Mouse (Mus musculus) c-Kit-negative CD71-positive TER-119-positive erythroid progenitor cells, embryonic 14.5 days (primary cell): ENCODE measurements around the gene Gapdhs.
"Not testable (repeated sequence)": the region's sequence is repeated elsewhere in the genome, so short reads cannot be mapped to it uniquely, and the experiment has no call there.

Source experiments
- DNase-seq: peaks from one replicate; pipeline ENCODE4 v3.0.0-alpha.2; 2013; ENCODE audit warnings: low read depth, low spot score

Gene Gapdhs

DNA sequence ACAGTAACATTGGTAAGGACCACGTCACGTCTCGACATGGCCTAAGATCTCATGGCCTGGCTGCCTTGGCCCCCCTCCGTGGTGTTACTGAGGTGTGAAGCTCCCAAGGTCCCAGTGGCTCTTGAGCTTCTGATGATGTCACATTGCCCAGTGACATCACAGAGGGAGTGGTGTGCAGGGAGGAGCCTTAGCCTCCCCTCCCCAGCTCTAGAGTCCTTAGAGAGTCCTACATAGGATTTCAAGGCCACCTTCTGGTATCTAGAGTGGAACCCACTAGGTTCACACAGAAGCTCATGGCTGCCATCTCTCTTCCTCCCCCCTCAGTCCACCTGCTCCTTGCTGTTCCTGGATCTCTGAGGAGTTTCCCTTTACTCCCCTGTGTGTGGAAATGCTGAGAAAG is at the start of gene Gapdhs:
Gapdhs (minus strand) TSS at position 65 of the 400 bp plus-strand sequence.
- DNase-seq: not testable (repeated sequence)

DNA sequence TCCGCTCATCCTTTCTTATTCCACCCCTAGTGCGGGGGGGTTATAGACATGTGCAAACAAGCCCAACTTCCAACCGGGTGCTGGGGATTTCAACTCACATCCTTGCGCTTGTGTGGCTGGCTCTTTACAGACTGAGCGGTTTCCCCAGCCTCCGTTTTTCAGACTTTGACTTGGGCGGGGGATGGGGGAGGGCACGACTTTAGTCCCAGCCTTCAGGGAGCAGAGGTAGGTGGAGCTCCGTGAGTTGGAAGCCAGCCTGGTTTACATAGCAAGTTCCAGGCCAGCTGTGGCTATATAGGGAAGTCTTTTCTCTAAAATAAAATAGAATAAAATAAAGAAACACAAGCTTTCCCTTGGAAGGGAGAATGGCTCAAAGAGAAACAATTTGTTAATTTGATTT is 48.4 kb upstream of the Gapdhs start:
- DNase-seq: no peak

DNA sequence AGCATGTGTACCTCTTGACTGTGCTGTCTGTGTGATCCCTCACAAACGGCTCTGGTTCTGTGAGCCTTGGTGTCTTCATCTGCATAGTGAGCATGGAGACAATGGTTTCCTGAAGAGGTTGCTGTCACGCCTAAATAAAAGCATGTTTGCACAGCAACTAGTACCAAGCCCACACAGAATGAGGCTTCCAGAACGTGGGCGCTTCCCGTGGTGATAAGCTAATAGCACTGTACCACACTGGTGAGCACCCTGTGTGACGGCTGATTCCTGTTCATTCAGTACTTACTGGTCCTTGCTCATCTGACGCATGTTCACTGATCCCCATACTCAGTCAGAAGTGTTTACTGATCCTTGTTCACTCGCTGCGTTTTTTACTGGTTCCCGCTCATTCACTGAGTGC is 46.7 kb upstream of the Gapdhs start:
- DNase-seq: no peak

DNA sequence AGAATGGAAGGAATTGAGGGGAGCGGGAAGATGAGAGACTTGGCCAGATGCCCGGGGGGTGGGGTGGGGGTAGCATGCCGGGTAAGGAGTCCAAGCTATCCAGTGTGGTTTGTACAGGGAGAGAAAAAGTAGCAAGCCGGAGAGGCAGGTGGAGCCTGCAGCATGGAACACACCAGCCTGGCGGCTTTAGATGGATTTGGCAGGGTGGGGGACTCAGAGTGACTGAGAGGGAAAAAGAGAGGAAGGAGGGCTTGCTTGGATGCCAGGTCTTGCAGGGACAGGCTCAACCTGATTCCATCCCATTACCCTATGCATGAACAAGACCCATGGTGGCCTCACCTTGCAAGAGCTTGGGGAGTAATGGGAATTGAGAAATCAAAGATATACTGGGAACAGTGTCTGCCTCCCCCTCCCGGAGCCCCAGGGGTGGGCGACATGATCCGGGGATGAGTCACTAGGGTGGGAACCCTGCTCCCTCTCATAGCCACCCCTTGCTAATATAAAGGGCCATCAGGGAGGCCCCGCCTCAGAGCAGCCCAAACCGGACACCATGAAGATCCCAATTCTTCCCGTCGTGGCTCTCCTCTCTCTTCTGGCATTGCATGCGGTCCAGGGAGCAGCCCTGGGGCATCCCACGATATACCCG is 44.0 kb upstream of the Gapdhs start, which contains the start of gene Krtdap:
Krtdap (plus strand) TSS at position 520 of the 646 bp plus-strand sequence.
- no peak for DNase-seq

DNA sequence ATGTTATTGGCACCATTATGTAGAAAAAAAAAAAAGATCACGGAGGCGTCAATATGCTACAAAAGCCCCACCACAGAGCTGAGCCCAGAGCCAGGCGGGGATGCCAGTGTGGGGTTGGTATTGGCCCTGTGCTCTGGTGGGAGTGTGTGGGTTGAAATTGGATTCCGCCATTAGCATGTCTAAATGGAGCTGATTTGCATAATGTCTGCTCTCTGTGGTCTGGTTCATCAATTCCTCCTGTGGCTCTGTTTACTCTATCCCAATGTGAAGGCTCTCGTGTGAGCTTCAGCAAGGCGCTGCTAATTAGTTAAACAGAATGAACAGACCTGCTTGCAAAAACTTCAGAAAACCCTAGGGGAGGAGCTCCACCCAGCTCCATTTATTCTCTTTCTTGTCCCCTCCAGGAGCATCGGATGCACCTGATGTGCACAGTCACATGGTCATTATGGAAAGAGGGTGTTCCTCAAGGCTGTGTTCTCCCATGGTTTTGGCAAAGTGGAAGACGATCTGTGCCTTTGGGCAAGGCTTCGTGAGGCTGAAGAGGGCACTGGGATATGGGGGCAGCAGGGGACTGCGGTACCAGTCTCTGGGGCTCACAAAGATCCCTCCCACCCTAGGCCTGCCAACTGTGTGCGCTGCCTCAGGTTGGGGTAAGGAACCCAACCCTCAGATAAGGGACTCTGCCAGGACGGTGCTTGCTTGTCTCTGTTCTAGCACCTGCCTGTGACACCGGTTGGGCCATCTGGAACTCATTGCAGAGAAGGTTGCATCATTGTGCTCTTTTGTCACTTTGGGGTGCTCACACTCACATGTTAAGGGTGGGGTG is 42.5 kb upstream of the Gapdhs start:
- DNase-seq: no peak

DNA sequence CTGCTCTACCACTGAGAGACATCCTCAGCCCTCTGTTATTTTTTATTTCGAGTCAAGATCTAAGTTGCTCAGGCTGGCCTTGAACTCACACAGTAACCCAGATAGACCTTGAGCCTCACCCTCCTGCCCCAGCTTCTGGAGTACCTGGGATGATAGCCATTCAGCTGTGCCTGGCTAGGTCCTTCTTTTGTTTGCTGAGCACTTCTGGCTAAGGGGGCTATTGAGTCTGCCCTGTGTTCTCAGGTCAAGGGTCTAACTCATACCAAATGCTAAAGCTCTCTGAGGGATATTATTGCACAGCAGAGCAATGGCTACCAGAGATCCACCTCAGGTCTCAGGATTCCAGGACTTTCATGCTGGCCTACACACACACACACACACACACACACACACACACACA is 41.7 kb upstream of the Gapdhs start:
- no peak for DNase-seq

DNA sequence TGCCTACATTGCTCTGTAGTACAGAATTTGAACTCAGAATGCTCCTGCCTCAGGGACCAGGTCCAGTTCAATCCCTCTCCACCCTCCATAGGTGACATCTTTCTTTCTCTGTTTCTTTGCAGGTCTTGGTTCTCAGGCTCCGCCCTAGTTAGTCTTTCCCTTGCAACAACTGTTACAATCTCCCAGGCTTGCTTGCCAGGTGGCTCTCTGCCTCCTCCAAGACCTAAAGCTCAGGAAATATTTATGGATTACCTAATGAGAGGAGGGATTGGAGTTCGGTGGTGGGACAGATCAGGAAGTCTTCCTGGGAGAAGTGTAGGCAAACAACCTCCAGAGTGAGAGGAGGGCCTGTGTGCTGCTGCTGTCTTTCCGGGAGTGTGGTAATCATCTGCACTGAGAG is 39.2 kb upstream of the Gapdhs start:
- DNase-seq: no peak

DNA sequence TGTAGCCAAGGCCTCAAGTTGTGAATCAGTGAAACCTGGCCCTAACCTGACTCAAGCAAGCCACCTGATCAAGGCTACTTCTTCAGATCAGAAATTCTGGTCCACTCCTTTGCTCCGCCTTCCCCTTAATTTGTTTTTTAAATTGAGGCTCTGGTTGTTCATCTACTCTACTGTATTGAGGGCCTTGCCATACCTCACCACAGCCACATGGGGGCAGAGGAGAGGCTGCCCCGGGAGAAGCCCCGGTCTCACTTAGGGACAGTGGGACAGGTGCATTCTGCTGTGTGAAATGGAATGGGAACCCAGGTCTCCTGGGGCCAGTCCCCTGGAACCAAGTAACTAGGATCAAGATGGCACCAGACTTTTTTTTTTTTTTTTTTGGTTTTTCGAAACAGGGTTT is 38.3 kb upstream of the Gapdhs start:
- no peak for DNase-seq

DNA sequence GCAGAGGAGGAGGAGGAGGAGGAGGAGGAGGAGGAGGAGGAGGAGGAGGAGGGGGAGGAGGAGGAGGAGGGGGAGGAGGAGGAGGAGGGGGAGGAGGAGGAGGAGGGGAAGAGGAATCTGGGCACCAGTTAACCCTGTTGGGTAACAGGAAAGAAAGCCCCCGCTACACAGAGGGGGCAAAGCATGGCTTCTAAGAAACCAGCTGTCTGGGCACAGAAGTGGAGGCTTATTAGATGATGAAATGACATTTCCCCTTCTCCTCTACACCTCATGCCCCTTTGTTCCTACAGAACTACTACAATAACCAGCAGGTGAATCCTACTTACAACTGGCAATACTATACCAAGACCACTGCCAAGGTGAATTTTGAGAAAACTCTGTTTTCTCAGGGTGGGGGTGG is 34.4 kb upstream of the Gapdhs start:
- DNase-seq: no peak

DNA sequence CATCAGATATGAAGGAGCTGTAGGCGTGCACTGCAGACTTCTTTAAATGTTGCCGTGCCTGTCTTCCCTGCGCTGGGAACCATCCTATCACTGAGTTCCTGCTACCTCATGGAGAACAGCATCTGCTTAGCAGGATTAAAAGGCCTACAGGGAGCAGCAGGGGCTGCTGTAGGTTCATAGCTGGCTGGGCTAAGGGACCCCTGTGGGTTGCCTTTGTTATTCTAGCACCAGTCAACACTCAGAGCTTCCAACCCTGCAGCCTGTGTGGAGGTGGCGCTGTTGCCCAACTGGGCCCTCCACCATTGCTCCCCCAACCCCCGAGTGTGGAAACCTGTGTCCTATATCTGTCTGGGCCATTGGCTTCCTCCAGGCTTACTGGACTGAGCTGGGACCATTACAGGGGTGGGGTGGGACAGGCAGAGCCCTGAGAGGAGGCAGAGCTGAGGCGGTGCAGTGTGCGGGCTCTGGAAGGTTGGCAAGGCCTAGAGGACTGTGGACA is 33.6 kb upstream of the Gapdhs start:
- no peak for DNase-seq

DNA sequence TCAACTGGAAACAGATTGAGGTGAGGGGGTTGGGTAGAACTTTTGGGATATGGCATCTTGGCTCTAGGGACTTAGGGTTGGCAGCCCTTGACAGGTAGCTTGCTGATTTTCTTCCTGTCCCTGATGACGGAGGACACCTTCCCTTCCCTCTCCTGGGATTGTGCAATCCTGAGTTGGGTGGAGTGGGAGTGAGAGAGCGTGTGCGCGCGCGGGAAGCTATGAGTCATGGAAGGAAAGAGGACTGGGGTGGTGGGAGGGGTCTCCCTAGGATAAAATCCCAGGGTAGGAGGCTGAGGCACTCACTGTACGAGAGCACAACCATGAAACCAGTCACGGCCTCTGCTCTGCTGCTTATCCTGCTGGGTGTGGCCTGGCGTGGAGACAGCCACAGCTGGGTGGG is 32.6 kb upstream of the Gapdhs start:
- DNase-seq: no peak

DNA sequence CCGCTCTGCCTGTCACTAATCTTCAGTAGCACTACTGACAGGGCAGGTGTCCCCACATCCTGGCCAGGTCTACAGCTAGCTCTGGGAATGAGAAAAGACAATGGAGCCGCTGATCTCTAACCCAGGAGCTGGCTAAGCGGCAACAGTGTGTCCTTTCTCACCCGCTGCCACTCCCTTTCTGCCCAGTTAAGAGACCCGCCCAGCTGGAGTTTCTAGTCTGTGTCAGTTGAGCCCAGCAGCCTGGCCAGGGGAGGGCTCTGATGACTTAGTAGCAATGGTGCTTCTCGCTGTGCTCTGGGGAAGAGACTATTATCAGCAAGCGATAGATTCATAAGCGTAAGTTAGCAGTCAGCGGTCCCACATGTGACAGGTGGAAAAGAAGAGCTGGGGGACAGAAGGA is 25.8 kb upstream of the Gapdhs start:
- DNase-seq: no peak

DNA sequence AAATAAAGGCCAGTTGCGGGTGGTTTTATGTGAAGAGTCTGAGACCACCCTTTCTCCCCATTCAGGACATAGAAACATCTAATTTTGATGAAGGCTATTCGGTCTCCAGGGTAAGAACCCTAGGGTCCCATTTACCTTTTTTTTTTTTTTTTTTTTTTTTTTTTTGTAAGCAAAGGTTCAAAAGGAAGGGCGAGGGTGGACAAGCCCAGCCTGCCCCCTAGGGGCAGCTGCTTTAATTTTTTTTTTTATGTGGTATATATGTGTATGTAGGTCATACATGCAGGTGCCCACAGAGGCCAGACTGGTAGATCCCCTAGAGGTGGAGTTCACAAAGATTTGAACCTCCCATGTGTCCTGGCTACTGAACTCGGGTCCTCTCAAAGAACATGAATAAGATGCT is 22.9 kb upstream of the Gapdhs start:
- no peak for DNase-seq

DNA sequence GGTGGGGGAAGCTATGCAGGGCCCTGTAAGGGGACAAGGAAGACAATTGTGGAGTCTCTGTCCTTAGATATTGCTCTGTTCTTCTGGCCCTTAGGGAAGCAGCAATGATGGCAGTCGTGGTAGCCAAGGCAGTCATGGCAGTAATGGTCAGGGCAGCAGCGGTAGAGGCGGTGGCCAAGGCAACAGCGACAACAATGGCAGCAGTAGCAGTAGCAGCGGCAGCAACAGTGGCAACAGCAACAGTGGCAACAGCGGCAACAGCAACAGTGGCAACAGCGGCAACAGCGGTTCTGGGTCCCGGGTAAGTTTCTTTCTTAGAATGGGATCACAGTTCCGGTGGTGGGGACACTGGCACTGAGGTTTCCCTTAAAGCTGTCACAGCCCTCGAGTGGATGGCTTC is 21.7 kb upstream of the Gapdhs start:
- DNase-seq: no peak

DNA sequence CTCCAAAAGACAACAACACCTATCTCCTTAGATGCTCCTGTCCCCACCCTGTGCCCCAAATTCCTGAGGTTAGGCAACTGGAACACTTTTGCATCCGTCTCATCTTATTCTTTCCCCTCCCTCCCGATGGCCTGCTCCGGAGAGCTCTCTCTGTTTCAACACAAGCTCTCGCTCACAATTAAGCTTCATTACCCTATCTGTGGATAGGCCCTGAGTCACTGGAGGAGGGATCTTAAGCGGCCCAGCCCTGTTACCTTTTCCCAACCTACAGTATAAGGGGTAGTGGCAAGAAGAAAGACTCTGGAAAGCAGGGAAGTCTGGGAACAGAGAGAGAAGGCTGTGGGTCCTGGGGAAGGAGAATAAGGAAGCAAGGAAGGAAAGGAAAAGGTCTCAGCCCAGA is 20.0 kb upstream of the Gapdhs start, which contains the start of gene Dmkn:
Dmkn (plus strand) TSS at position 301 of the 400 bp plus-strand sequence.
- DNase-seq: no peak

DNA sequence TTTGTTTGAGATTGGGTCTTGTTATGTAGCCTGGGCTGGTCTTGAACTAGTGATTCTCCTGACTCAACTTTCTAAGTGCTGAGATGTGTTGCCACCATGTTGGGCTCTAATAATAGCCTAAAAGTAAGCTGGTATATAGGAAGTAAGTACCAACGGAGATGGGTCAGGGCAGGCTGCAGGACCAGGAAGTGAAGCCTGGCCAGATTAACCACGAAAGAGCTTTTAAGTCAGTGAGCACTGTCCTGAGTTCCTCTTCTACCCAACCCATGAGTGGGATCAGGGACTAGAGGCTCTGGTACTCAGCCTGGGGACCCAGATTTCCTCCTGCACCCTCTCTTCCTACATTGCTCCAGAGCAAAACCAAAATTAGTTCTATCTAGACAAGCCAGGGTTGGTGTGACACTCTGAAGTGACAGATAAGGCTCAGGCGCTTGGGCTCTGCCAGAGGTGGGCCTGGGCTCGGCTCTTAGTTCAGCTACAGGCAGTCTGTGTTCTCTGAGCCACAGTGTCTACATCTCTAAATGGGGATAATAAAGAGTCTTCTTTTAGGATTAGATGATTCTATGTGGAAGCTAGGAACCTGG is 18.4 kb upstream of the Gapdhs start:
- DNase-seq: no peak

DNA sequence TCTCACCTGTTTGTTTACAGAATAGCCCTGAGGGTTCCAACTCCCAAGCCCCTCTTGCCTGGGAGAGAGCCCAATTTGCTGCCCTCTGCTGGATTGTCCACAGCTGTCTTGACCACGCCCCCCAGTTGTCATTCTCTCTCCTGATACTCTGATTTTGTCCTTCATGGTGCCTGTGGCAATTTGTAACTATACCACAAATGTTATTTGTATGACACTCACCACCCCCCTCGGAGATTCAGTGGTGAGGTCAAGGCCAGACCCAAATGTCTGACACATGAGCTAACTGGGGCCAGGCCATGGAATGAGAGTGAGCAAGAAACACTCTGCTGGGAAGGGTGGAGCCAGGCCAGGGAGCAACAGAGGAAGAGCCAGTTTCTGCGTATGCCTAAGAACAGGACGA is 15.4 kb upstream of the Gapdhs start:
- DNase-seq: no peak

DNA sequence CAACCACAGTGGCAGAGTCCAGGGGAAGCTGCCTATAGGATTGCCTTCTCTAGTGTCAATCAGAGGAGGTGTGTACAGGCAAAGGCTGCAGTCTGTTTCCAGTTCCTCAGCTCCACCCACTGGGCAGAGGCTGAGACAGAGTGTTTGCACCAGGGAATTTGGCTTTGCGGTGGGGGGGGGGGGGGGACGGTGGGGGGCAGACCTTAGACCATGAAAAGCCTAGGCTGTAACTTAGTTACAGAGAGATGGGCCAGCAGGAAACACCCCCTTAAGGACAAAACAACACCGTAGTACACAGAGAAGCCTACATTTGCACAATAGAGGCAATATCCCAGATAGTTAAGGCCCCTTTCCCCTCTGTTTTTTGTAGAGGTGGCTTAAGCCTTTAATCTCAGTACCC is 13.5 kb upstream of the Gapdhs start:
- DNase-seq: no peak

DNA sequence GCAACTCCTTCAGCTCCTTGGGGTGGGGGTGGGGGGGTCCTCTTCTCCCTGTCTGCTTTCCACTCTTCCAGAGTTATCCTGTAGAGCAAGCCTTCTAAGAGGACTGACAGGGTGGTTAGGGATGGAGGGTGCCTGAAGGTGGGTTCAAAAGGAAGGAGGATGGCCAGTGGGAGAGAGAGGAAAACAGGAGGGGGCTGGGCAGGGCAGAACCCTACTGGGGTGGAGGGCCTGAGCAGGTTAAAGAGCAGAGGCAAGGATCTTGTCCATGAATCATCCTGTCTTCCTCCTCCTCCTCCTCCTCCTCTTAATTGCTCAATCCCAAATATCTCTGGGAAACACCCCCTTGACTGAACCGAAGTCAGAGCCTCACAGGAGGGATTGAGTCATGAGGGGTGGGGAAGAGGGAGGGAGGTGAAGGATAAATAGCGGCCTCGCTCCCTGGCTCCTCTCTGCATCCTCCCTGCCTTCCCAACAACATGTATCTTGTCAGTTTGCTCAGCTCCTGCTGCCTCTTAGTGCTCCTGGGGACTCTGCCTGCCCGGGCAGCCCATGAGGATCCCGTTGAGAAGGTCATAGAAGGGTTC is 7.7 kb upstream of the Gapdhs start, which contains the start of gene Sbsn:
Sbsn (plus strand) TSS at position 386 of the 584 bp plus-strand sequence.
- no peak for DNase-seq

DNA sequence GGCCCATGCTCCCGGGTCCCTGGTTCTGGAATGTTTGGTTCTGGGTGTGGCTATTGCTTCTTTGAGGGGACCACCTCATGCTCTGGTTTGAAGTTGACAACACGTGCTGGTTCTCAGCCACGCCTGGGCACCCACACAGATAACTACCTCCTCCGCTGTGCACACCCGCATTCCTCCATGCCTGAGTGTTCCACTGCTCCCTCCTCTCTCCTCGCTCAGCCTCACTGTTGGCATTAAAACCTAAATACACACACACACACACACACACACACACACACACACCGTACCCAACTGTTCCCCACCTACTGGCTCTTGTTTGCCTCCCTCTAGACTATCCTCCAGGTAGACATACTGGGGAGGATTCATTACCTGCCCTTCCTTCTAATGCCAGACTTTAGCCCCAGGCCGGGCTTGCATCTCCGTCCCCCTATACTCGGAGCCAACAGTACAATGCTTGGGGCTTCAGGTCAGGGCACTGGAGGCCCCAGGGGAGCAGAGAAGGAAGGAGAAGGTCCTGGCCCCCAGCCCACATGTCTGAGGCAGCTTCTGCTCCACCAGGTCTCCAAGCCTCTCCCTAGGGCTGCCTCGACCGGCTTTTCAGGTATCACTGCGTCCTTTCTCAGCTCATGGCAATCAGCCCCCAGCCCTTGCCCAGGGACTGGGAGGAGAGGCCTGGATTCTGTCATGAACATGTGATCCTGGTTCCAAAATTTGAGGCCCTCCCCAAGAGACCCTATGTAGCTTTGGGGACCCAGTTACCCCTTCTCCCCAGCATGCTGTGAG is 6.5 kb upstream of the Gapdhs start:
- no peak for DNase-seq

DNA sequence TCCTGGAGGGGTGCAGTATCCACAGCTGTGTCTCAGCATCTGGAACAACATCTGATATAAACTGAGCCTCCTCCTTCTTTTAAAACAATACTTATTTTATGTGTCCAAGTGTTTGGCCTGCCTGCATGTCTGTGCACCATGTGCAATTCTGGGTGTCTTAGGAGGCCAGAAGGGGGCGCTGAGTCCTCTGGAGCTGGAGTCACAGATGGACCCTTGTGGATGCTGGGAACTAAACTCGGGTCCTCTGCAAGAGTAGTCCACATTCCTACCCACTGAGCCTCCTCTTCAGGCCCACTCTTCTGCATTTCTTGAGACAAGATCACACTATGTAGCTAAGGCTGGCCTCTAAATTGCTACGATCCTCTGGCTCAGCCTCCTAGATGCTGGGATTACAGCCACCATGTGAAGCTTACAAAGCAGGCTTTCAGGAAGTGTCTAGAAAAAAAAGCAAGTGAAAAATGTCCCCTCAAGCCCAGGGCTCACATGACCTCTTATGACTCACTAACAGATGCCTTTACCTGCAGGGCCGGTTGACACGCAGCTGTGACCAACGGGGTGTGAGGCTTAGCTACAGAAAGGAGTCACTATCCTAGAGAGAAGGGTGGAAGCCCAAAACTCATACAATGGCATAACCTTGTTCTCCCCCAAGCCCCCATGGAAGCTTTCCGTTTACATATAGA is 4.2 kb upstream of the Gapdhs start:
- DNase-seq: no peak
